ENCODE assay signal across 8 mouse cellular contexts in the genomic region with DNA sequence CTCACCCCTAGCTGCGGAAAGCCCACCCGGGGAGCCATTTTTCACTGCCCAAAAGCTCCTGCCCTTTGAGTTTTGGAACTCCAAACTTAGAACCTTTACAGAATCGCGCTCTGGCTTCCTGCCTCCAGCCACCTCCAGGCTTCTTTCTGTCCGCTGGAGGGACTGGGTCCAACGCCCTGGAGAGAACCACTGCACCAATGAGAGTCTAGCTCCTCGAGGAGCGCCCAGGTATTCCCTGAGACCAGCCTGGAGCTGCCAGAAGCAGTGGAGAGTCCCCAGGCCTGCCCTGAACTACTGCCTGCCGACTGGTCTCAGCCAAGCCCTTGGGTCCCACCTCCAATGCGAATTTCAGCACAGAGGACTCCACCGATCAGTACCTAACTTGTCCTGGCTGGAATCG. TPM values are rescaled to one million over a fixed set of nuclear protein-coding genes. Genes with fewer than 3 reads are reported as not detected.
DNase-seq lines count a peak whose midpoint lies in the region; ATAC-seq and TF ChIP-seq lines count a peak whose summit lies in the region.

No protein-coding gene starts in this region.

- no peak for DNase-seq in lung, adult 2 months
- DNase-seq in hindbrain, embryonic 14.5 days (ENCODE audit: low spot score): no peak
- DNase-seq in adrenal gland, postnatal 4 days (ENCODE audit: low spot score in 2 of 2): no peak
- no peak for DNase-seq in MN1 (ENCODE audit: low spot score)

- no peak for TF ChIP-seq POLR2A in lung, adult 2 months (IDR thresholded peaks at IDR 0.05; ENCODE audit: borderline replicate concordance, extremely low read depth, low read depth, low read length)

- peaks cover 5% of the 10 kb centered on the region; the same call in 1 of the 2 replicates for H3K4me1 ChIP-seq in lung, embryonic 16.5 days (replicated peaks; ENCODE audit: control insufficient read depth, insufficient read depth, low read length)
- no peaks in the 10 kb centered on the region for H3K4me1 ChIP-seq in lung, adult 2 months (ENCODE audit: control insufficient read depth, insufficient read depth, low read length)
- peaks cover 18% of the 10 kb centered on the region; the same call in 1 of the 2 replicates for H3K4me1 ChIP-seq in hindbrain, embryonic 14.5 days (replicated peaks; ENCODE audit: control insufficient read depth, insufficient read depth, low read length)
- peaks cover 21% of the 10 kb centered on the region; the same call in 1 of the 2 replicates for H3K4me1 ChIP-seq in limb, embryonic 15.5 days
- H3K4me1 ChIP-seq in stomach, embryonic 16.5 days (ENCODE audit: control insufficient read depth, insufficient read depth, low read length): peaks cover 3% of the 10 kb centered on the region

- peak; percentile 18; the same call in 1 of the 2 replicates for ATAC-seq in lung, embryonic 16.5 days (ENCODE audit: low read depth)
- no peak for ATAC-seq in hindbrain, embryonic 14.5 days (ENCODE audit: low FRiP score)
- no peak for ATAC-seq in limb, embryonic 15.5 days (ENCODE audit: insufficient number of reproducible peaks, low FRiP score, low TSS enrichment, low read depth)
- ATAC-seq in stomach, embryonic 16.5 days (ENCODE audit: insufficient read depth, low FRiP score): no peak
- no peak for ATAC-seq in granulocyte monocyte progenitor cell, adult 5-6 weeks (replicated peaks; ENCODE audit: poor library complexity, severe bottlenecking)

- H3K4me3 ChIP-seq in lung, embryonic 16.5 days (ENCODE audit: low read length): peak overlapping the region; percentile 82
- H3K4me3 ChIP-seq in lung, adult 2 months (replicated peaks; ENCODE audit: extremely low read depth, low read depth, low read length): no peak overlapping the region
- H3K4me3 ChIP-seq in hindbrain, embryonic 14.5 days (replicated peaks; ENCODE audit: low read length): peak overlapping the region; percentile 67
- H3K4me3 ChIP-seq in limb, embryonic 15.5 days: peak overlapping the region; percentile 81
- peak overlapping the region; percentile 81 for H3K4me3 ChIP-seq in stomach, embryonic 16.5 days (replicated peaks; ENCODE audit: low read length)

- WGBS in lung, embryonic 16.5 days: 8% methylated on average over 12 of the region's 12 CpGs
- 16% methylated on average over 12 of the region's 12 CpGs for WGBS in lung, adult 2 months
- WGBS in hindbrain, embryonic 14.5 days: 8% methylated on average over 12 of the region's 12 CpGs
- WGBS in limb, embryonic 15.5 days: 12% methylated on average over 12 of the region's 12 CpGs
- WGBS in stomach, embryonic 16.5 days: 13% methylated on average over 12 of the region's 12 CpGs

- no peaks in the 10 kb centered on the region for H3K9me3 ChIP-seq in lung, embryonic 16.5 days (ENCODE audit: control insufficient read depth, low read length)
- H3K9me3 ChIP-seq in hindbrain, embryonic 14.5 days (ENCODE audit: control insufficient read depth, low read length): no peaks in the 10 kb centered on the region
- no peaks in the 10 kb centered on the region for H3K9me3 ChIP-seq in limb, embryonic 15.5 days
- no peaks in the 10 kb centered on the region for H3K9me3 ChIP-seq in stomach, embryonic 16.5 days (replicated peaks; ENCODE audit: control insufficient read depth, low read length)

- H3K9ac ChIP-seq in lung, embryonic 16.5 days (ENCODE audit: low read length): no peak overlapping the region
- 0 out of 2 replicates have a peak overlapping the region, but pooled peaks have one; percentile 70 for H3K9ac ChIP-seq in hindbrain, embryonic 14.5 days
- no peak overlapping the region for H3K9ac ChIP-seq in limb, embryonic 15.5 days
- peak overlapping the region; percentile 90; the same call in 1 of the 2 replicates for H3K9ac ChIP-seq in stomach, embryonic 16.5 days (ENCODE audit: low read length)

- H3K27me3 ChIP-seq in lung, embryonic 16.5 days (ENCODE audit: control insufficient read depth, insufficient read depth, low read depth, low read length): peaks cover 65% of the 10 kb centered on the region
- H3K27me3 ChIP-seq in hindbrain, embryonic 14.5 days (ENCODE audit: control insufficient read depth, insufficient read depth, low read length): peaks cover 9% of the 10 kb centered on the region; the same call in 1 of the 2 replicates
- H3K27me3 ChIP-seq in limb, embryonic 15.5 days: peaks cover 26% of the 10 kb centered on the region
- H3K27me3 ChIP-seq in stomach, embryonic 16.5 days (ENCODE audit: control insufficient read depth, insufficient read depth, low read length): peaks cover 11% of the 10 kb centered on the region; the same call in 1 of the 2 replicates

- H3K27ac ChIP-seq in lung, embryonic 16.5 days (ENCODE audit: low read length): no peak overlapping the region
- H3K27ac ChIP-seq in hindbrain, embryonic 14.5 days: no peak overlapping the region
- no peak overlapping the region for H3K27ac ChIP-seq in limb, embryonic 15.5 days
- no peak overlapping the region for H3K27ac ChIP-seq in stomach, embryonic 16.5 days (ENCODE audit: low read length)

- H3K4me2 ChIP-seq in lung, embryonic 16.5 days (ENCODE audit: low read depth, low read length): peak overlapping the region; percentile 95
- peak overlapping the region; percentile 92 for H3K4me2 ChIP-seq in hindbrain, embryonic 14.5 days (replicated peaks)
- H3K4me2 ChIP-seq in limb, embryonic 15.5 days: peak overlapping the region; percentile 91
- H3K4me2 ChIP-seq in stomach, embryonic 16.5 days (ENCODE audit: low read depth, low read length): peak overlapping the region; percentile 78

- TF ChIP-seq CTCF in lung, adult 2 months (IDR thresholded peaks at IDR 0.05; ENCODE audit: insufficient read depth, low read length): no peak

- no peaks in the 10 kb centered on the region for H3K36me3 ChIP-seq in lung, embryonic 16.5 days (ENCODE audit: control insufficient read depth, insufficient read depth, low read length)
- no peaks in the 10 kb centered on the region for H3K36me3 ChIP-seq in hindbrain, embryonic 14.5 days (replicated peaks; ENCODE audit: control insufficient read depth, insufficient read depth)
- H3K36me3 ChIP-seq in limb, embryonic 15.5 days: no peaks in the 10 kb centered on the region
- no peaks in the 10 kb centered on the region for H3K36me3 ChIP-seq in stomach, embryonic 16.5 days (ENCODE audit: control insufficient read depth, insufficient read depth, low read length)

RNA-seq across cellular contexts. Expression of a gene that starts 1.2 kb away (rescaled TPM):
- polyA plus RNA-seq in lung, embryonic 16.5 days (2015; fragmentation: Nextera tagmentation; extraction: Ambion mirVana): 3.6 and 4.1 TPM in 2 replicates
- 0.55 and 1.1 TPM in 2 replicates for polyA plus RNA-seq in lung, adult 2 months (2012; rRNA removed)
- 43.7 and 46.8 TPM in 2 replicates for polyA plus RNA-seq in hindbrain, embryonic 14.5 days (2014; fragmentation: Nextera tagmentation; extraction: Ambion mirVana)
- polyA plus RNA-seq in limb, embryonic 15.5 days (2015; fragmentation: Nextera tagmentation; extraction: Ambion mirVana): 30.0 and 35.5 TPM in 2 replicates
- 12.5 and 13.0 TPM in 2 replicates for polyA plus RNA-seq in stomach, embryonic 16.5 days (2015; fragmentation: Nextera tagmentation; extraction: Ambion mirVana)
- total RNA-seq in adrenal gland, postnatal 4 days (2021): 10 to 100 TPM; 34.8 to 38.3 TPM
- total RNA-seq in granulocyte monocyte progenitor cell, adult 5-6 weeks (2014; fragmentation: Nextera tagmentation): not detected in 2 replicates
- not detected in 2 replicates for total RNA-seq in granulocyte monocyte progenitor cell, adult 5-6 weeks (2017)

Comparison
In these comparisons a context has a peak if more than half of its experiments do, and no peak if none do; other contexts are left out.
1. H3K9ac ChIP-seq: peak in hindbrain, embryonic 14.5 days (single experiment) and stomach, embryonic 16.5 days (single experiment); none in lung, embryonic 16.5 days (single experiment) and limb, embryonic 15.5 days (single experiment).
2. Peak in every context shown above with its lines, with median percentiles within 50 percentile points of each other: H3K4me2 ChIP-seq.